Mouse (Mus musculus) cortical plate, adult 2 months (tissue): ENCODE measurements at regions not wholly inside any gene's neighbourhood (a gene's known extent, or its start where the extent isn't known, plus 50 kb on each side); places are given as distances from the start of the nearest gene placed in this dataset.

Source experiments
- H3K27ac ChIP-seq: fragments of 200-500 bp; 2 replicates; pipeline ENCODE4 v1.5.1; 2012; ENCODE audit warnings: low read length, control low read depth, inconsistent platforms; ENCODE audit not compliant: insufficient read depth
- H3K4me1 ChIP-seq: fragments of 200-500 bp; 2 replicates; pipeline ENCODE4 v1.6.1; 2011; ENCODE audit warnings: low read length; ENCODE audit not compliant: control insufficient read depth, insufficient read depth
- H3K4me3 ChIP-seq: fragments of 200-500 bp; 2 replicates; pipeline ENCODE4 v1.5.1; 2011; ENCODE audit warnings: mild to moderate bottlenecking, low read length, control low read depth; ENCODE audit not compliant: insufficient read depth
- CTCF ChIP-seq: fragments of 200-500 bp; IDR thresholded peaks from 2 replicates; pipeline ENCODE4 v1.5.1; 2011; ENCODE audit warnings: mild to moderate bottlenecking, control low read depth, low read length; ENCODE audit not compliant: insufficient read depth; ENCODE audit errors: extremely low read depth
- POLR2A ChIP-seq: fragments of 200-500 bp; IDR thresholded peaks from 2 replicates; pipeline ENCODE4 v1.6.1; 2011; ENCODE audit warnings: mild to moderate bottlenecking, low read length, control low read depth; ENCODE audit not compliant: insufficient read depth; ENCODE audit errors: extremely low read depth

DNA sequence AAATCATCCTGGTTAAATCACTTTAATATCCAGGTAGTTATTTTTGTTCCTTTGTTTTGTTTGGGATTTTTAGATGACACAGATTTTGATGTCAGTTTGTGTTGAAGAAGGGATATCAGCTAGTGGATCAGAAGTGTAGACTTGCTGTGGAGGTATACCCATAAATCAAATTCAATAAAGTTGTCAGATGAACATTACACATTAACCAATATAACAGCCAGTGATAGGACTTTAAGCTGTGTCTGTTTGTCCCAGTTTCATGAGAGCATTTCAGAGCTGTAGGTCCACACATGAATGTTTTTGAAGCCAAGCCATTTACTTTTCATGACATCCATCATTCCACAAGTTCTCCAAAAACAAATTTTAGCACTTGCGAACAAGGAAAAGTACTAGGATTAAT, 1037.7 kb upstream of the Cited2 start:
- H3K27ac ChIP-seq: no peak overlapping the region
- TF ChIP-seq CTCF: no peak
- TF ChIP-seq POLR2A: no peak
- no peaks in the 10 kb centered on the region for H3K4me1 ChIP-seq
- H3K4me3 ChIP-seq: no peak overlapping the region

DNA sequence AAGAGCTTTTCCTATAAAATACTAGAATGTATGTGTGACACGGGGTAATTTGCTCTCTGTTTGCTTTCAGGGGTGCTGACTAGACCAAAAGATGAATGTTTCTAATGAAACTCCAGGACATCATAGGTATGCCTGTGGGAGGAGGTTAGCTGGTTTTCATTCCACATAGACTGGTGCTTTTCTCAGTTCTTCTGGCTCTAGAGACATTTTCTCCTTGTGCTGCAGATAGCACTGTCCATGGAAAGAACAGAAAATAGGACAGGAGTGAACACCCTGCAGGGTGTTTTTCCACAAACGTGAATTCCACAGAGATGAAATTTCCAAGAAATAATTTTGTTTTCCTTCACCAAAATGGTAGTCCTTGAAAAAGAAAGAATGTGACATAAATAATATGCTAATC, 1016.0 kb upstream of the Cited2 start:
- H3K4me3 ChIP-seq: no peak overlapping the region
- no peaks in the 10 kb centered on the region for H3K4me1 ChIP-seq
- H3K27ac ChIP-seq: no peak overlapping the region
- no peak for TF ChIP-seq POLR2A
- no peak for TF ChIP-seq CTCF

DNA sequence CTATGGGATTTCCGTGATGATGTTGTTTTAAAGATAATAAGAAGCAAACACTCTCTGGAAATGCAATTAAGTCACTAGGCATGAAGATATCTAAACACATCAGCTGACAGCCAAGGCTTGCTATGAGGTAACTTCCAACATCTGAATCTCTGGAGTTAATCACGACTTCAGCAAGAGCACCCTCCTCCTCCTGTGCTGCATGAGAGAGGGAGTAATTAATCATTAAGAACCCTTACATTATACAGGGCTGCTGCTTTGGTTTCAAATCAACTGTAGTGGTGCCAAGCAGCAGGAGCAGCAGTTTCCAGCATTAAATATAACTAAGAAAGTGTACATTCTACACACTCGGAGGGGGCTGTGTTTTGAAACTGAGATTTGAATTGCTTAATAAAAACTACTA, 1009.9 kb upstream of the Cited2 start:
- H3K4me1 ChIP-seq: no peaks in the 10 kb centered on the region
- TF ChIP-seq POLR2A (no peak), CTCF (no peak)

DNA sequence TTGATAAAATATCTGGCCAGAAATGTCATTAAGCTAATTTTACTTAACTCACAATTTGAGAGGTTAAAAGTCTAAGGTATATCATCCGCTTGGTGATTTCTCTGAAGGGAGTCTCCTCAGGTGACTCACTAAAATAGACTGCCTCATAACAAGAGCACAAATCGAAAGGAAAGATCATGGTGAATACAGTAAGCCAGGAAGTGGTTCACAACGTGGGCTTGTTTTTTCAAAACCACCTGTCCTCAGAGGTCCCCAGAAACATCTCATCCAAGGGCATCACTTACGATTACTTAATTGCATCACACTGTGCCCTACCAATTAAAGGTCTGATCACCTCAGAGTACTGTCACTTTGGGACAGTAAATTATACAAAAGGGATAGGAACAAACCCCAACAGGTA, 1009.0 kb upstream of the Cited2 start:
- H3K4me1 ChIP-seq: no peaks in the 10 kb centered on the region
- no peak for TF ChIP-seq CTCF
- TF ChIP-seq POLR2A: no peak
- H3K27ac ChIP-seq: no peak overlapping the region
- no peak overlapping the region for H3K4me3 ChIP-seq

More for the DNA sequence above, 1009.9 kb upstream of the Cited2 start:
- Histone ChIP-seq H3K4me3 (no peak overlapping the region), H3K27ac (no peak overlapping the region)

DNA sequence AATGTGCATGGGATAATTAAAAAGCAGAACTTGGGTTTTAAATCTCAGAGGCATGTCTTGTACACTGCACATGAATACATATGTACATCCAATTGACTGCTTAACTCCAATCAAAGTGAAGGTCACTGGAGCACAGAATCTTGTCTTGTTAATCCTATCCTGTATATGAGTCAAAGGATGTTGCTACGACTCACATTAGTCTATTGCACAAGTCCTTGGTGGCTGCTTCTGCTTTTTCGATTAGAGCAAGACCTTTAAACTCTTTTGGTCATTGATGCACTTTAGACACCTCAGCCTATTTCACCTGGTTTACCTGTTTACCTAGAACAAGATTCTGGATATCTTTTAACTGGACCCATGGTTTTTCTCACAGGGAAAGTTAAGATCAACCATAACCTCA, 1008.5 kb upstream of the Cited2 start:
- Histone ChIP-seq H3K4me1 (no peaks in the 10 kb centered on the region), H3K4me3 (no peak overlapping the region), H3K27ac (no peak overlapping the region)
- TF ChIP-seq POLR2A (no peak), CTCF (no peak)

DNA sequence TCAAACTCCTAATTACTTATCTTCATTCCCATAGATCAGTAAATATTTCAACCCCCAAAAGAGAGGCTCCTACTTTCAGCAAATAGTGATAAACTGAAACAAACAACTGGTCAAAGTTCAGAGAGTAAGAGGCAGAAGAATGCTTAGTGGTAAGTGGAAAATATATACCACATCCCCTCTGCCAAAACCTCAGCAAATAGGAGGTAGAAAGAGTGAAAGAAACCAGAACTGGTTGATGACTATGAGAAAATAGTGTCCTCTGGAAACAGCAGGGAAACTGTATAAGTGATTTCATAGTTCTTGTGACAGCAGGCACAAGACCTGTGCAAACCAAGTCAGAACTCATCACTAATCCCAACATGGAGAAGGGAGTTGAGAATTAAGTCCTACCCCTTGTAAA, 980.8 kb upstream of the Cited2 start:
- TF ChIP-seq CTCF: no peak
- H3K4me1 ChIP-seq: no peaks in the 10 kb centered on the region
- no peak overlapping the region for H3K4me3 ChIP-seq
- H3K27ac ChIP-seq: no peak overlapping the region

DNA sequence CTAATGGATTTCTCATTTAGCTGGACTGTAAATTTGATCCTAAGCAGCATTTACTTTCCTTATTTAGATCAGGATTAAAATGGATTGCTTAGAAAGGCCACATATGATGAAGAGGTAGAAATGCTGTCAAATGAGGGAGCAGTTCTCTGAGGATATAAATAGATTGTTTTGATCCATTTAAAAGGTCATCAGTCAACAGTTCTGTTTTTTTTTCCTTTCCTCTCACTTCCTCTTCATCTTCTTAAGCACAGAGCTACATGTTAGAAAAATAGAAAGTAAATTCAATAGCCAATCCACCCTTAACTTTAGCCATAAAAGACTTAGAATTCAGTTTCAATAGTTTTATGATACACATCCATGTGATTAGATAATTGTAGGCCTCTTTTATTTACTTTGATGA, 971.5 kb upstream of the Cited2 start:
- Histone ChIP-seq H3K4me1 (no peaks in the 10 kb centered on the region), H3K27ac (no peak overlapping the region), H3K4me3 (no peak overlapping the region)
- TF ChIP-seq CTCF: no peak

DNA sequence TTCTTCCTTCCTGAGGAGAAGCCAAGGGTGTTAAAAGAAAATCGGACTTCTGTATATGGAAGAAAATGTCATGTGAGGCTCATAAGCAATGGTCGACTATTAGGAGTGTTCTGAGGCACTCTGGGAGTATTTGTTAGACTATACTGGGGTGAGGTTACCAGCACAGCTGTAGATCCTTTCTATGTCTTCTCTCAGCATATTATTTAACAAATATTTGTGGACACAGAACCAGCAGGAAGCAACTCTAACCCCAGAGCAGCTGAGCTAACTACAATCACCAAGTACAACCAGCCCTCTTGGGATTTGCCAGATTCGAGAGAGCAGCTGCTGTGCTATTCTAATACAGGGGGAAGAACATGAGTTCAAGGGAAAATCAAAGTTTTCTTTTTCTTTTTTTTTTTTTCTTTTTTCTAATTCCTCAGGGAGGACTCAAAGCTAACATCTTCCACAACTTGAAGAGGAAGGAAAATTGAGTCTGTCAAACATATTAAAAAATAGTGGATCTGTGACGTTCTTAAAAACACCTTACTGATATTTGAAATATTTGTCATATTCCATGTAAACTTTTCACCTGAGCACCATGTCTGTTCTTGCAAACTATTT, 933.3 kb upstream of the Cited2 start:
- TF ChIP-seq POLR2A (no peak), CTCF (no peak)
- no peak overlapping the region for H3K27ac ChIP-seq
- no peaks in the 10 kb centered on the region for H3K4me1 ChIP-seq
- no peak overlapping the region for H3K4me3 ChIP-seq

DNA sequence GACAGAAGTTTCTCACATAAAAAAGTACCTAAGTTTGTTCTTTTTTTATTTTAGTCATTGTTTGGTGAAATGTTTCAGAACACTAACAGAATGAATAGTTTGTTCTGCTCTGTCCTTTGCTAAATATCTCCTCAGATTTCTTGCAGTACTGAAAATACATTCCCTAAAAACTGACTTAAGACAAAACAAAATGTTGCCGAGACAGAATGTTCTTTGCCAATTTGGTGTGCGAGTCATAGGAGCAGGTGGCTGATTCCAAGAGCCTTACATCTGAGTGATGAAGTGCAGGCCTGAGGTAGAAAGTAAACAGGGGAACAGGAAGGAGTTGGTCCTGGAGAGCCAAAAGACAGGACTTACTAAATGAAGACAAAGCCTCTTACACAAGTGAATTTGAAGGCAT, 919.0 kb upstream of the Cited2 start:
- TF ChIP-seq CTCF (no peak), POLR2A (no peak)
- no peak overlapping the region for H3K4me3 ChIP-seq

DNA sequence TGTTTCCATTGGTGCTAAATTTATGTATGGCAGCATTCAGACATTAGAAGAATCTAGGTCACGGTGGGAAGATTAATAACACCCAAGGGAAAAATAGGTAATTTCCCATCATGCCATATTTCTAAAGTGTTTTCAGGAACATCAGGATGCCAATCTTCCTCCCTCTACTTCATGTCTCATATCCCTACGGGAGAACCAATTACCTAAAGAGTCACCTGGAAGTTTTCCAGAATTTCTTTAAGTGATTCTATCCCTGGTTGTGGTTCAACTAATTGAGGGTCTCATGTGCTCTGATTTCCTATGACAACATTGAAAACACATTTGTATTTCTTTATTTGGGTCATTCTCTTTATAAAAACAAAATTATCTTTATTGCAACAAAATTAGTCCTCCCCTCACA, 912.3 kb upstream of the Cited2 start:
- H3K27ac ChIP-seq: no peak overlapping the region
- no peaks in the 10 kb centered on the region for H3K4me1 ChIP-seq
- no peak overlapping the region for H3K4me3 ChIP-seq
- TF ChIP-seq POLR2A (no peak), CTCF (no peak)

More for the DNA sequence above, 919.0 kb upstream of the Cited2 start:
- Histone ChIP-seq H3K4me1 (no peaks in the 10 kb centered on the region), H3K27ac (no peak overlapping the region)

DNA sequence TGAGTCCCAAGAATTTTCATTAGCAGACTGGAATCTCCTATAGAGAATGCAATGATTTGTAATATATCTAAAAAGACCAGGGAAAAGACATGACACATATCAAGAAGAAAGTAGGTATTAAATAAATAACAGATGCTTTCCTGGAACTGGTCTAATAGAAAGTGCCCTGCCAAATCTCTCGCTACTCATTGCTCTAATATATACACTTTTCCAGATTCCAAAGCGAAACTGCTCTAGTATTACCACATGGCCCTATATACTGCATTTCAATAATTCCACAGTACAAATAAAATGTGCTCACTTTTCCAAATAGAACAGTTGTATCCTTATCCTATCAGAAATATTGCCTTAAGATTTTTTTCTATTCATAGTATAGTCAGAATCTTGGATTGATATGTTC, 909.0 kb upstream of the Cited2 start:
- H3K4me3 ChIP-seq: no peak overlapping the region
- no peak overlapping the region for H3K27ac ChIP-seq
- no peaks in the 10 kb centered on the region for H3K4me1 ChIP-seq
- no peak for TF ChIP-seq CTCF
- TF ChIP-seq POLR2A: no peak
